Mouse (Mus musculus): Measurements from ENCODE around the gene Hrct1. TPM values are rescaled to one million over a fixed set of nuclear protein-coding genes. Genes with fewer than 3 reads are reported as not detected.
A peak's percentile ranks its signal among the peaks of the same experiment; 100 is the strongest.

Gene Hrct1
- total RNA-seq, 2 experiments from 2014 or later, result 4.2 to 4.7 TPM

GRCm38 (mm10) chr4:43763410-43763809, 36.4 kb downstream of the Hrct1 start:
- intact Hi-C loops (cut with DNase I), result loop anchor here (1.0 to 10.0 kb wide), 2 partner anchors 98 to 221 kb away; partner anchors contain the start of gene Ccin
- DNase-seq, result peak; percentile 58 to 66

- intact Hi-C loops (cut with DNase I), result loop anchor here (10.0 kb wide), 1 partner anchor 216 kb away; the partner anchor contains the start of gene Ccin
- DNase-seq, result no peak
These were observed 41.4 kb downstream of the Hrct1 start for GRCm38 (mm10) chr4:43768341-43768740.

- intact Hi-C loops (cut with DNase I), result loop anchor here (10.0 kb wide), 1 partner anchor 215 kb away; the partner anchor contains the start of gene Ccin
These were observed 42.4 kb downstream of the Hrct1 start for GRCm38 (mm10) chr4:43769374-43769773.

GRCm38 (mm10) chr4:43770909-43771308, 43.9 kb downstream of the Hrct1 start, which contains the start of gene Olfr159:
Olfr159 (minus strand) TSS chr4:43771009.
- no peak for DNase-seq
- intact Hi-C loops (cut with DNase I), result no loop called here

More at GRCm38 (mm10) chr4:43769374-43769773, 42.4 kb downstream of the Hrct1 start:
- DNase-seq, result no peak

GRCm38 (mm10) chr4:43771626-43772025, 44.6 kb downstream of the Hrct1 start:
- intact Hi-C loops (cut with DNase I), result no loop called here
- DNase-seq, result no peak

- no peak for DNase-seq
- intact Hi-C loops (cut with DNase I), result no loop called here
These were observed 45.3 kb downstream of the Hrct1 start for GRCm38 (mm10) chr4:43772304-43772703.

Other genes with a start within 250 kb of the Hrct1 start
- gene Sit1, start 243.5 kb upstream of the Hrct1 start, total RNA-seq (2021), result not detected
- 10 to 100 TPM; 25.3 to 29.8 TPM for gene Ccdc107, start 234.3 kb upstream of the Hrct1 start, total RNA-seq (2021)
- under 1 TPM; 0.39 to 0.62 TPM for gene Arhgef39, start 227.5 kb upstream of the Hrct1 start, total RNA-seq (2021)
- under 1 TPM in 1 of 2 experiments, not detected in 1; 0.22 TPM for gene Car9, start 220.2 kb upstream of the Hrct1 start, total RNA-seq (2021)
- 10 to 100 TPM; 29.1 to 29.2 TPM for gene Tpm2, start 203.4 kb upstream of the Hrct1 start, total RNA-seq (2021)
- gene Creb3, start 164.9 kb upstream of the Hrct1 start, total RNA-seq (2021), result 10 to 100 TPM; 40.4 to 47.6 TPM
- 100 to 1,000 TPM; 106 to 118 TPM for gene Tln1, start 164.5 kb upstream of the Hrct1 start, total RNA-seq (2021)
- gene Rgp1, start 148.5 kb upstream of the Hrct1 start, total RNA-seq (2021), result 10 to 100 TPM; 30.7 to 36.1 TPM
- gene Gba2, start 148.3 kb upstream of the Hrct1 start, total RNA-seq (2021), result 10 to 100 TPM; 14.7 to 15.8 TPM
- gene Msmp, start 142.7 kb upstream of the Hrct1 start, total RNA-seq (2021), result under 1 TPM; 0.42 to 0.87 TPM
- gene Npr2, start 95.3 kb upstream of the Hrct1 start, total RNA-seq (2021), result 10 to 100 TPM; 44.2 to 46.5 TPM
- gene Spag8, start 73.6 kb upstream of the Hrct1 start, total RNA-seq (2021), result not detected
- gene Hint2, start 70.7 kb upstream of the Hrct1 start, total RNA-seq (2021), result 100 to 1,000 TPM; 131 to 152 TPM
- gene Tmem8b, start 58.2 kb upstream of the Hrct1 start, total RNA-seq (2021), result 10 to 100 TPM; 17.8 to 20.3 TPM
- under 1 TPM; 0.24 to 0.31 TPM for gene Fam221b, start 58.0 kb upstream of the Hrct1 start, total RNA-seq (2021)
- not detected for gene Olfr70, start 26.4 kb upstream of the Hrct1 start, total RNA-seq (2021)
- gene Olfr71, start 16.9 kb upstream of the Hrct1 start, total RNA-seq (2021), result not detected
- 1 to 10 TPM; 4.3 to 6.4 TPM for gene Spaar, start 2.8 kb downstream of the Hrct1 start, total RNA-seq (2021)
- not detected for gene Olfr159, start 43.8 kb downstream of the Hrct1 start, total RNA-seq (2021)
- gene Olfr156, start 96.7 kb downstream of the Hrct1 start, total RNA-seq (2021), result not detected
- gene Olfr157, start 113.0 kb downstream of the Hrct1 start, total RNA-seq (2021), result not detected
- gene Olfr155, start 124.4 kb downstream of the Hrct1 start, total RNA-seq (2021), result not detected
- 1 to 10 TPM; 6.3 to 7.4 TPM for gene Reck, start 148.3 kb downstream of the Hrct1 start, total RNA-seq (2021)
- gene Glipr2, start 230.2 kb downstream of the Hrct1 start, total RNA-seq (2021), result 1 to 10 TPM; 2.5 to 3.8 TPM

Data from heart, postnatal 36 days (tissue).